Mouse (Mus musculus) myocyte (in vitro differentiated cells): ENCODE data around the gene Wnt7b.

ENCODE experiments used
- CEBPB ChIP-seq: IDR thresholded peaks from 2 replicates; pipeline ENCODE4 v1.6.1; 2011; ENCODE audit warnings: mild to moderate bottlenecking, moderate library complexity; ENCODE audit not compliant: poor library complexity, insufficient read depth, severe bottlenecking
- E2F4 ChIP-seq: IDR thresholded peaks from one replicate; pipeline ENCODE4 v1.6.1; 2011; ENCODE audit warnings: mild to moderate bottlenecking, control low read depth, moderate library complexity; ENCODE audit not compliant: insufficient read depth
- MAX ChIP-seq: IDR thresholded peaks from one replicate; pipeline ENCODE4 v1.6.1; 2011; ENCODE audit warnings: low read depth, mild to moderate bottlenecking, control low read depth
- MYOD1 ChIP-seq, 3 experiments: IDR thresholded peaks; one replicate each; pipeline ENCODE4 v1.6.1; 2011; ENCODE audit warnings: control low read depth in 2 of 3, low read depth in 2 of 3, mild to moderate bottlenecking in 2 of 3, moderate library complexity in 1 of 3; ENCODE audit not compliant: insufficient read length in 2 of 3, control insufficient read depth in 1 of 3
- MYOG ChIP-seq, 3 experiments: IDR thresholded peaks; one replicate each; pipeline ENCODE4 v1.6.1; 2011; ENCODE audit warnings: control low read depth in 2 of 3, low read depth in 2 of 3, mild to moderate bottlenecking in 2 of 3; ENCODE audit not compliant: insufficient read length in 2 of 3, control insufficient read depth in 1 of 3, insufficient read depth in 1 of 3
- POLR2A ChIP-seq: IDR thresholded peaks from one replicate; pipeline ENCODE4 v1.6.1; 2011; ENCODE audit warnings: low read depth, mild to moderate bottlenecking, control low read depth, moderate library complexity; ENCODE audit not compliant: insufficient read length
- POLR2AphosphoS2 ChIP-seq: IDR thresholded peaks from one replicate; pipeline ENCODE4 v1.6.1; 2011; ENCODE audit warnings: low read depth, control low read depth; ENCODE audit not compliant: insufficient read length
- REST ChIP-seq: IDR thresholded peaks from one replicate; pipeline ENCODE4 v1.6.1; 2011; ENCODE audit warnings: mild to moderate bottlenecking, control low read depth, moderate library complexity; ENCODE audit not compliant: insufficient read depth, insufficient read length
- SRF ChIP-seq: IDR thresholded peaks from one replicate; pipeline ENCODE4 v1.6.1; 2011; ENCODE audit warnings: low read depth; ENCODE audit not compliant: control insufficient read depth, insufficient read length
- TCF12 ChIP-seq: IDR thresholded peaks from one replicate; pipeline ENCODE4 v1.6.1; 2011; ENCODE audit warnings: mild to moderate bottlenecking, control low read depth; ENCODE audit not compliant: poor library complexity, insufficient read depth, severe bottlenecking
- TCF3 ChIP-seq: IDR thresholded peaks from one replicate; pipeline ENCODE4 v1.6.1; 2011; ENCODE audit warnings: low read depth, control low read depth; ENCODE audit not compliant: insufficient read length
- USF1 ChIP-seq: IDR thresholded peaks from one replicate; pipeline ENCODE4 v1.6.1; 2011; ENCODE audit warnings: low read depth, mild to moderate bottlenecking, control low read depth, moderate library complexity

DNA sequence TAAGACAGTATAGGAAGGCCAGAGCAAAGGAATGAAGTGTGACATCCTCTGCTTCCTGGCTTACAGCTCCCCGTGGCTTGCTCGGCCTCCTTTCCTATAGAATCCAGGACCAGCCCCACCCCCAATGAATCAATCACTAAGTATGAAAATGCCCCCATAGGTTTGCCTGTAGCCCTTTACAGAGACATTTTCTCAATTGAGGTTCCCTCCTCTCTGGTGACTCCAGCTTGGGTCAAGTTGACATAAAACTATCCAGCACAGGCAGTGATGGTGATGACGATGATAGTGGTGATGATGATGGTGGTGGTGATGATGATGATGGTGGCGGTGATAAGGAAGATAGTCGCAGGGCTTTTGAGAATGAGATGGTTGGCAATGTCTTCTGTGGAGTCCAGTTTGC is 16.2 kb upstream of the Wnt7b start:
- TF ChIP-seq POLR2A: no peak
- TF ChIP-seq SRF: no peak
- TF ChIP-seq MAX: no peak
- TF ChIP-seq MYOD1 (IDR thresholded peaks at IDR 0.05; ENCODE audit: control insufficient read depth in 1 of 3, insufficient read length in 2 of 3, low read depth in 2 of 3): no peak
- TF ChIP-seq TCF12: no peak
- TF ChIP-seq USF1: no peak
- no peak for TF ChIP-seq MYOG (IDR thresholded peaks at IDR 0.05; ENCODE audit: control insufficient read depth in 1 of 3, insufficient read depth in 1 of 3, insufficient read length in 2 of 3, low read depth in 2 of 3)
- TF ChIP-seq REST: no peak
- TF ChIP-seq E2F4: no peak
- TF ChIP-seq TCF3: no peak
- TF ChIP-seq CEBPB: no peak
- TF ChIP-seq POLR2AphosphoS2: no peak
